Mouse (Mus musculus) cerebellum, adult 2 months (tissue): ENCODE measurements around the gene Tnik. TPM values are rescaled to one million over a fixed set of nuclear protein-coding genes. Genes with fewer than 3 reads are reported as not detected.

Experiments
- DNase-seq, 2 experiments: peaks; one replicate each; pipeline ENCODE4 v3.0.0; 2021
- H3K27ac ChIP-seq: fragments of 200-500 bp; 2 replicates; pipeline ENCODE4 v1.5.1; 2012; ENCODE audit warnings: low read length, control low read depth, inconsistent platforms; ENCODE audit not compliant: insufficient read depth
- H3K27me3 ChIP-seq: fragments of 200-500 bp; 2 replicates; pipeline ENCODE4 v1.6.1; 2012; ENCODE audit warnings: inconsistent platforms, mild to moderate bottlenecking, low read length, moderate library complexity; ENCODE audit not compliant: control insufficient read depth, insufficient read depth
- H3K4me1 ChIP-seq: fragments of 200-500 bp; 2 replicates; pipeline ENCODE4 v1.6.1; 2011; ENCODE audit warnings: low read length; ENCODE audit not compliant: control insufficient read depth, insufficient read depth
- H3K4me3 ChIP-seq: fragments of 200-500 bp; replicated peaks from 2 replicates; pipeline ENCODE3; 2011; ENCODE audit warnings: mild to moderate bottlenecking, low read depth, low read length, control low read depth; ENCODE audit not compliant: insufficient read depth
- CTCF ChIP-seq: fragments of 200-500 bp; IDR thresholded peaks from 2 replicates; pipeline ENCODE4 v1.5.1; 2011; ENCODE audit warnings: low read depth, mild to moderate bottlenecking, control low read depth, low read length, moderate library complexity, borderline replicate concordance; ENCODE audit not compliant: insufficient read depth
- POLR2A ChIP-seq: fragments of 200-500 bp; IDR thresholded peaks from 2 replicates; pipeline ENCODE4 v1.6.1; 2011; ENCODE audit warnings: low read length, control low read depth, borderline replicate concordance; ENCODE audit not compliant: insufficient read depth
- WGBS: fragments of 180-500 bp; shearing (Covaris S2); methylation state at CpG from one replicate; pipeline ENCODE4 v1.1.7; 2018; 5-methylcytosine and 5-hydroxymethylcytosine counted together
- polyA plus RNA-seq: library from polyadenylated mRNA; depleted of rRNA; stranded (reverse); fragments of >200 nt; gene quantifications from 2 replicates; pipeline ENCODE4 v1.2.3, GENCODE M21; 2012

Tnik gene
- polyA plus RNA-seq, 1 experiment: 72.0 TPM

DNA sequence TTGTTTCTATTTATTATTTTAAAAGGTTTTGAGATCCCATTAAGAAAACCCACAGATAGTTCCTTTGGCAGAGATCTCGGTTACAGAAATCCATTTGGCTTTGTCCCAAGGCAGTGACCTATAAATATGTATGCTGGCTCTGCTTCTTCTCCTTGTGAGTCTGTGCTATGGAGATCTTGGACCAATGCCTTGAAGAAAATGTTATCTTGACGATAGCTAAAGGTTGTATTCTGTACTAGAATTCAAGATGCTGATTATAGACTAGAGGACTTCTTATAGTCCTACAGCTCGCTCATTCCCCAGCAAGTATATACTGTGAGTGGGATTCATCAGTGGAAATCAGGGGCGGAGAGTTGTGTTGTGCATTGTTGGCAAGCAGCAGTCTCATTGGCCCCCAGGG lies 178.5 kb downstream of the Tnik start:
- TF ChIP-seq CTCF: no peak
- Histone ChIP-seq H3K4me3 (no peak overlapping the region), H3K27me3 (no peaks in the 10 kb centered on the region), H3K27ac (no peak overlapping the region), H3K4me1 (peaks cover 10% of the 10 kb centered on the region)
- DNase-seq: peak in 1 of 2 experiments; percentile 84
- 23% methylated on average over 4 of the region's 4 CpGs for WGBS

- no peak for TF ChIP-seq POLR2A
- TF ChIP-seq CTCF: no peak
- H3K4me1 ChIP-seq: peaks cover 10% of the 10 kb centered on the region
- H3K27ac ChIP-seq: no peak overlapping the region; the same call in 1 of the 2 replicates
- no peaks in the 10 kb centered on the region for H3K27me3 ChIP-seq
- peak in 1 of 2 experiments; percentile 44 for DNase-seq
- WGBS: 34% methylated on average over 4 of the region's 4 CpGs
- no peak overlapping the region for H3K4me3 ChIP-seq
These were observed 179.1 kb downstream of the Tnik start for GRCm38 (mm10) chr3:28442116-28442515.

GRCm38 (mm10) chr3:28447950-28448349 lies 184.9 kb downstream of the Tnik start:
- 75% methylated on average over 4 of the region's 4 CpGs for WGBS
- Histone ChIP-seq H3K27me3 (no peaks in the 10 kb centered on the region), H3K4me3 (no peak overlapping the region), H3K4me1 (no peaks in the 10 kb centered on the region), H3K27ac (no peak overlapping the region)
- TF ChIP-seq POLR2A (no peak), CTCF (no peak)
- DNase-seq: no peak

DNA sequence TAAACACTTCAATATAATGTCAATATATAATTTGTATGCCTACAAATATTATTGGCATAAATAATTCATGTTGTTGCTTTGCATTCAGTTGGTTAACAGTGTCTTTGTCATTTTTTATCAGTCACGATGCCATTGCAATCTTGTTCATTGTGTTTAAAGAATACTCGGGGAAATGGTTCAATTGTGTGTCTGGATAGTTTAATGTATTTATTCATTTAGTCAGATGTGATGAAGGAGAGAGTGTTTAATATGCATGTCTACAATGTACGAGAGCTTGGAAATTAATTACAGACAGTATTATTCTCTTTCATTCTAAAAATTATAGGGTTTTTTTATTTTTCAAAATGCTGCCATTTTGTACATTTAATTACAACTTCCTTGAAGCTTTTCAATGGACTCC lies 190.4 kb downstream of the Tnik start:
- 91% methylated on average over 3 of the region's 3 CpGs for WGBS
- Histone ChIP-seq H3K4me3 (no peak overlapping the region), H3K4me1 (peaks cover 6% of the 10 kb centered on the region; the same call in 1 of the 2 replicates), H3K27me3 (no peaks in the 10 kb centered on the region), H3K27ac (no peak overlapping the region)
- DNase-seq: no peak
- TF ChIP-seq CTCF: no peak
- no peak for TF ChIP-seq POLR2A

DNA sequence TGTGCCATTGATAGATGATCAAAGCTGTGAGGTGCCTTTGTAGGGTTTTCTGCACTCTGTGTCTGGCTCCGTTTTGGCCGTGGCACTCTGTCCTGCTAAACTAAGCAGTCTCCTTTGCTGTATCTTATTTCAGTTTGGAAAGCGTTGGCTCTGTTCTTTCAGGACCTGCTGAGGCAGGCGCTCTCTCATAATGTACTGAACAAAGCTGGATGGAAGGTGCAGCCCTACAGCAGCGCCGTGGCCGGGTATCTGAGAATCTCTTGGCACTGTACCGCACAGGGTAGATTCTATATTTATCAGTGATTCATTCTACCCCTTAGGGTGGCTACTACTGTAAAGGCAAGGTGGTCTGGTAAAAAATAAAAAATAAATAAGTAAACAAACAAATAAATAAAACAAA lies 193.8 kb downstream of the Tnik start:
- peak in 1 of 2 experiments; percentile 61 for DNase-seq
- no peak overlapping the region for H3K4me3 ChIP-seq
- WGBS: 13% methylated on average over 8 of the region's 8 CpGs

DNA sequence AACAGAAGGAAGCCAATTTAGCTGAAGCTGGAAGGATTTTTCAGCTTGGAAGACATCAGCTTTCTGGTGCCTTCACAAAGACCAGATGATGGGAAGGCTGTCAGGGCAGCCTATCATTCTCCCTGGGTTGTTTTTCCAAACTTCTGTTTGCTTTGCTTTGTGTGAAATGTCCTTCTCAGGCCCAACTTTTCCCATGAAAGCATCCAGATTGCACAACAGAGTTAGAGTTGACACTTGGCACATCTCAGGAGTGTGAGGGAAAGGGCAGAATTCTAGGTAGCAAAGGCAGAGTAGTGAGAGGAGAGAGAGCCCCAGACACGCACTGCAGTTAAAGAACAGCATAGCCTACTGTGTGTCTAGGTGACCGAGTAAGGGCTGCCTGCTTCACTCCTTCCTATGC lies 194.5 kb downstream of the Tnik start:
- 75% methylated on average over 2 of the region's 2 CpGs for WGBS

More for the DNA sequence above, 193.8 kb downstream of the Tnik start:
- H3K4me1 ChIP-seq: peaks cover 10% of the 10 kb centered on the region
- no peaks in the 10 kb centered on the region for H3K27me3 ChIP-seq
- peak overlapping the region; percentile 46; the same call in 1 of the 2 replicates for H3K27ac ChIP-seq
- TF ChIP-seq CTCF: no peak
- no peak for TF ChIP-seq POLR2A

GRCm38 (mm10) chr3:28466688-28467087 lies 203.7 kb downstream of the Tnik start:
- peaks cover 17% of the 10 kb centered on the region for H3K4me1 ChIP-seq
- no peak for DNase-seq
- no peak for TF ChIP-seq CTCF
- TF ChIP-seq POLR2A: no peak
- no peak overlapping the region for H3K4me3 ChIP-seq
- H3K27ac ChIP-seq: no peak overlapping the region
- 95% methylated on average over 4 of the region's 4 CpGs for WGBS
- no peaks in the 10 kb centered on the region for H3K27me3 ChIP-seq

More for the DNA sequence above, 194.5 kb downstream of the Tnik start:
- no peak overlapping the region for H3K27ac ChIP-seq
- no peaks in the 10 kb centered on the region for H3K27me3 ChIP-seq
- DNase-seq: no peak
- TF ChIP-seq CTCF (no peak), POLR2A (no peak)
- peaks cover 10% of the 10 kb centered on the region for H3K4me1 ChIP-seq
- H3K4me3 ChIP-seq: no peak overlapping the region

GRCm38 (mm10) chr3:28467148-28467754 lies 204.2 kb downstream of the Tnik start:
- no peak overlapping the region for H3K27ac ChIP-seq
- DNase-seq: no peak
- 60% methylated on average over 1 of the region's 1 CpGs for WGBS
- no peak for TF ChIP-seq CTCF
- TF ChIP-seq POLR2A: no peak
- H3K4me3 ChIP-seq: no peak overlapping the region
- H3K27me3 ChIP-seq: no peaks in the 10 kb centered on the region
- peaks cover 17% of the 10 kb centered on the region for H3K4me1 ChIP-seq
